Mouse (Mus musculus): Measurements from ENCODE around the gene Disc1. TPM values are rescaled to one million over a fixed set of nuclear protein-coding genes. Genes with fewer than 3 reads are reported as not detected.

Gene Disc1
- polyA plus RNA-seq, 2 experiments = 2.2 to 3.2 TPM

DNA sequence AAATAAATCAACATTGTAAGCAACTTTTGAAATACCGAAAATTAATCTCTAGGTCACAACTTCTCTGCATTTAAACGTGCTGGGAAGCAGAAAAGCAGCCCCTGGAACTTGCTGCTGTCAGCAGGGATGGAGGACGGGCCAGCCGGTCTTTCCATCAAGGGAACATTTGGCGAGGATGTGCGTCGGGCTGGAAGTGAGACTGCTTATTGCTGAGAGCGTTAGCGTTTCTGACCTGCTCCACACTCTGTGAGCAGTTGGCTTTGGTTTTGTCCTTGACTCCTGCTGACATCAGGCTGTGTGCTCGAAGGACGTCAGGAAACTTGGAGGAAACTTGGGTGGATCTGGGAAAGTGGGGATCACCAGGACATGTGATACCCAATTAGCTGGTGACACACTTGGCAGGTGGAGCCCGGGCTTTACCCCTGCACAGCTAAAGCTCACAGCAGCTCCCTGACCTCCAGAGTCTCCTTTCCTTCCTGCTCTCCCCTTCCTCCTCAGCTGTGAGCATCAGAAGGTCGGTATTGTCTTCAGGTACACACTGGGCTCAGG lies 158.7 kb downstream of the Disc1 start:
- Histone ChIP-seq H3K4me3 (replicated peaks; ENCODE audit: low read length) (no peak overlapping the region), H3K9ac (ENCODE audit: low read depth, low read length, severe bottlenecking) (no peak overlapping the region), H3K4me2 (replicated peaks; ENCODE audit: low read depth, low read length, severe bottlenecking) (no peak overlapping the region), H3K27me3 (ENCODE audit: control insufficient read depth, insufficient read depth, low read length) (no peaks in the 10 kb centered on the region), H3K4me1 (ENCODE audit: control insufficient read depth, insufficient read depth, low read length) (peaks cover 1% of the 10 kb centered on the region; the same call in 1 of the 2 replicates), H3K36me3 (ENCODE audit: control insufficient read depth, insufficient read depth, low read length) (no peaks in the 10 kb centered on the region), H3K27ac (replicated peaks; ENCODE audit: low read depth, low read length) (no peak overlapping the region), H3K9me3 (ENCODE audit: control insufficient read depth, low read length) (no peaks in the 10 kb centered on the region)
- no peak for TF ChIP-seq POLR2A (IDR thresholded peaks at IDR 0.05; ENCODE audit: borderline replicate concordance, extremely low read depth, insufficient read depth, insufficient read length)
- no peak for DNase-seq (ENCODE audit: low spot score)
- ATAC-seq (ENCODE audit: low FRiP score, low read depth) = no peak
- WGBS = 53% methylated on average over 13 of the region's 13 CpGs

DNA sequence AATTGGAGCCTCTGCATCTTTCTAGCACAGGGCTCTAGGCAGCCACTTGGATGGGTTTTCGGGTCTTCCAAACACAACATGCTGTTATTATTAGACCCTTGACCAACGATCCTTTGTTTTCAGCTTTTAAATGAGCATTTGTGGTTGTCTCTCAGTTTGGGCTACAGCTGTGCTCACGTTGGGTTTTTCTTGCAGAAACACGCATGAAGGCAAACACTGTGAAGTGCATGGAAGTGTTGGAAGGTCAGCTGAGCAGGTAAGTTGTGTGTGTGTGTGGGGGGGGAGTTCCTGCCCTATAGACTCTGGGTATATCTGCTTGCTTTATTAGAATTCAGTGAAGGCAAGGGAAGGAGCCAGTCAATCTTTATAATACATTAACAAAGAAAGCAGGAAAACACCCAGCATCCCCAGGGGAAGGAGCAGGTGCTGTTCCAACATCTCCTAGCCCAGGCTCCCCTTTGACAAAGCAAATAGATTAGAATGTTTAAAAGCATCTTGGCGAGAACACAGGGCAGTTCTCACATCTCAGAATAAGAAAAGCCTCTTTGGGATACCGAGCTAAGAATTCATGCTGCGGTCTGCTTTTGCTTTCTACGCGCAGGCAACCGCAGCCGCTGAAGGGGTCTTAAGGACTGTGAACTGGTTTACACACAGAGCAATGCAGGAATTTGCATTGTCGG lies 164.0 kb downstream of the Disc1 start:
- no peaks in the 10 kb centered on the region for H3K9me3 ChIP-seq (ENCODE audit: control insufficient read depth, low read length)
- WGBS = 18% methylated on average over 12 of the region's 12 CpGs
- H3K4me1 ChIP-seq (ENCODE audit: control insufficient read depth, insufficient read depth, low read length) = peaks cover 22% of the 10 kb centered on the region
- no peak for TF ChIP-seq POLR2A (IDR thresholded peaks at IDR 0.05; ENCODE audit: borderline replicate concordance, extremely low read depth, insufficient read depth, insufficient read length)
- H3K4me3 ChIP-seq (replicated peaks; ENCODE audit: low read length) = no peak overlapping the region
- H3K27ac ChIP-seq (replicated peaks; ENCODE audit: low read depth, low read length) = peak overlapping the region; percentile 49; the same call in 1 of the 2 replicates
- no peaks in the 10 kb centered on the region for H3K36me3 ChIP-seq (ENCODE audit: control insufficient read depth, insufficient read depth, low read length)
- H3K27me3 ChIP-seq (ENCODE audit: control insufficient read depth, insufficient read depth, low read length) = no peaks in the 10 kb centered on the region
- H3K4me2 ChIP-seq (replicated peaks; ENCODE audit: low read depth, low read length, severe bottlenecking) = peak overlapping the region; percentile 31
- DNase-seq (ENCODE audit: low spot score) = no peak
- H3K9ac ChIP-seq (ENCODE audit: low read depth, low read length, severe bottlenecking) = no peak overlapping the region
- peak; percentile 50; the same call in 1 of the 2 replicates for ATAC-seq (ENCODE audit: low FRiP score, low read depth)

DNA sequence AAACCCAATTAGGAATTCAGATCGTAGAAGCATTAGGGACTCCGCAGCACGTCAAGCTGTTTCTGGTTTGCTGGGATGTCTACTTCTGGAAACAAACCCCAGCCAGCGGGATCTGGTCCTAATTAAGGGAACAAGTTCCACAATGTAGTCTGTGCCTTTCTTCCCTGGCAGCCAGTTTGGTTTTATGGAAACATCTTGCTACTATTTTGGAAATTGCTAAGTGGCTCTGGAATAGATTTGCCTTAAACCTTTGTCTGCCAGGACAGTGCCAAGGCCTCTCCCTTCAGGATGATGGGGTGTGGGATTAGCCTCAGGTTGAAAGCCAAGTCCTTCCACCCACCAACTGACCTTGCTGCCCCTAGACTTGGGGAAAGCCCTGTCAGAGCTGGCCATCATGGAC lies 164.7 kb downstream of the Disc1 start:
- no peak overlapping the region; the same call in 1 of the 2 replicates for H3K27ac ChIP-seq (replicated peaks; ENCODE audit: low read depth, low read length)
- TF ChIP-seq POLR2A (IDR thresholded peaks at IDR 0.05; ENCODE audit: borderline replicate concordance, extremely low read depth, insufficient read depth, insufficient read length) = no peak
- H3K36me3 ChIP-seq (ENCODE audit: control insufficient read depth, insufficient read depth, low read length) = no peaks in the 10 kb centered on the region
- no peak overlapping the region for H3K9ac ChIP-seq (ENCODE audit: low read depth, low read length, severe bottlenecking)
- H3K27me3 ChIP-seq (ENCODE audit: control insufficient read depth, insufficient read depth, low read length) = no peaks in the 10 kb centered on the region
- no peaks in the 10 kb centered on the region for H3K9me3 ChIP-seq (ENCODE audit: control insufficient read depth, low read length)
- peak; percentile 87 for DNase-seq (ENCODE audit: low spot score)
- peak; percentile 64; the same call in 1 of the 2 replicates for ATAC-seq (ENCODE audit: low FRiP score, low read depth)
- no peak overlapping the region for H3K4me3 ChIP-seq (replicated peaks; ENCODE audit: low read length)
- H3K4me2 ChIP-seq (replicated peaks; ENCODE audit: low read depth, low read length, severe bottlenecking) = peak overlapping the region; percentile 31
- peaks cover 28% of the 10 kb centered on the region for H3K4me1 ChIP-seq (ENCODE audit: control insufficient read depth, insufficient read depth, low read length)
- 16% methylated on average over 4 of the region's 4 CpGs for WGBS

DNA sequence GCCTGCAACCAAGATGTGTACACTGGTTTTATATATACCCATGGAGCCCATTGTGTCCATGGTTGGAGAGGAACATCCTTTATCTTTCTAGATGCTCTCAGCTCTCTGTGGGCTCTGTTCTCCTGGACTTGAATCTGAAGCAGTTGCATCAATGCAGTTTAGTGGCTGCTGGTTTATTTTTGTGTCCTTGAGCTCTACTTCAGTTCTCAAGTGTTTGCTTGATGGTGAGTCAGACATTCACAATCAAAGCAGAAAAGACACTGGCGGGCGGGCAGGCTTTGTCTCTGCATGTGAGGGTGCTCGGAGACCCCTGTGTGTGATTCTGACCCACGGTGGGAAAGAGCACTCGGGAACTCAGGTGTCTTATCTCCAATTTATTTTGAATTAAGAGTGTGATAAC lies 166.6 kb downstream of the Disc1 start:
- no peak for TF ChIP-seq POLR2A (IDR thresholded peaks at IDR 0.05; ENCODE audit: borderline replicate concordance, extremely low read depth, insufficient read depth, insufficient read length)
- no peak for ATAC-seq (ENCODE audit: low FRiP score, low read depth)
- no peaks in the 10 kb centered on the region for H3K27me3 ChIP-seq (ENCODE audit: control insufficient read depth, insufficient read depth, low read length)
- 92% methylated on average over 5 of the region's 5 CpGs for WGBS
- DNase-seq (ENCODE audit: low spot score) = no peak
- no peak overlapping the region for H3K27ac ChIP-seq (replicated peaks; ENCODE audit: low read depth, low read length)
- H3K4me2 ChIP-seq (replicated peaks; ENCODE audit: low read depth, low read length, severe bottlenecking) = no peak overlapping the region
- no peak overlapping the region for H3K9ac ChIP-seq (ENCODE audit: low read depth, low read length, severe bottlenecking)
- H3K36me3 ChIP-seq (ENCODE audit: control insufficient read depth, insufficient read depth, low read length) = no peaks in the 10 kb centered on the region
- no peaks in the 10 kb centered on the region for H3K9me3 ChIP-seq (ENCODE audit: control insufficient read depth, low read length)
- no peak overlapping the region for H3K4me3 ChIP-seq (replicated peaks; ENCODE audit: low read length)
- peaks cover 32% of the 10 kb centered on the region for H3K4me1 ChIP-seq (ENCODE audit: control insufficient read depth, insufficient read depth, low read length)

DNA sequence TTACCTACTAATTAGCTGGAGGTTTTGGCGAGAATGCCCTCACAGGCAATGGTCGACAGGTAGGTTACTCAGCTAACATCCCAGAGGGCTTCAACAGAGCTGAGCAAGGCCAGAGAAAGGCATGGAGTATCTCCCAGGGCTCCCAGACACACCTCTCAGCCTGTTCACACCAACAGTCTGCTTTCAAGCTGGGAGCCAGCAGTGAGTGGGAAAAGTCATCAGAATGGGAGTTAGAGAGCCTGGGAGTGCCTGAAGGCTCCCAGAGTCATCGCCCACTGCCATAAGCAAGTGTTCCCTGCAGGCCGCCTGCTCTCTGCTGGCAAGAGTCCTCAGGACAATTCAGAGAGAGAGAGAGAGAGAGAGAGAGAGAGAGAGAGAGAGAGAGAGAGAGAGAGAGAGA lies 167.1 kb downstream of the Disc1 start:
- H3K36me3 ChIP-seq (ENCODE audit: control insufficient read depth, insufficient read depth, low read length) = no peaks in the 10 kb centered on the region
- H3K4me3 ChIP-seq (replicated peaks; ENCODE audit: low read length) = no peak overlapping the region
- no peak overlapping the region for H3K27ac ChIP-seq (replicated peaks; ENCODE audit: low read depth, low read length)
- DNase-seq (ENCODE audit: low spot score) (no peak), ATAC-seq (ENCODE audit: low FRiP score, low read depth) (no peak)
- WGBS = 79% methylated on average over 4 of the region's 4 CpGs
- no peaks in the 10 kb centered on the region for H3K9me3 ChIP-seq (ENCODE audit: control insufficient read depth, low read length)
- no peak overlapping the region for H3K4me2 ChIP-seq (replicated peaks; ENCODE audit: low read depth, low read length, severe bottlenecking)
- no peaks in the 10 kb centered on the region for H3K27me3 ChIP-seq (ENCODE audit: control insufficient read depth, insufficient read depth, low read length)
- TF ChIP-seq POLR2A (IDR thresholded peaks at IDR 0.05; ENCODE audit: borderline replicate concordance, extremely low read depth, insufficient read depth, insufficient read length) = no peak
- no peak overlapping the region for H3K9ac ChIP-seq (ENCODE audit: low read depth, low read length, severe bottlenecking)
- peaks cover 32% of the 10 kb centered on the region for H3K4me1 ChIP-seq (ENCODE audit: control insufficient read depth, insufficient read depth, low read length)
